Mouse (Mus musculus): ENCODE data around the gene Cyp27a1.

The Cyp27a1 gene

DNA sequence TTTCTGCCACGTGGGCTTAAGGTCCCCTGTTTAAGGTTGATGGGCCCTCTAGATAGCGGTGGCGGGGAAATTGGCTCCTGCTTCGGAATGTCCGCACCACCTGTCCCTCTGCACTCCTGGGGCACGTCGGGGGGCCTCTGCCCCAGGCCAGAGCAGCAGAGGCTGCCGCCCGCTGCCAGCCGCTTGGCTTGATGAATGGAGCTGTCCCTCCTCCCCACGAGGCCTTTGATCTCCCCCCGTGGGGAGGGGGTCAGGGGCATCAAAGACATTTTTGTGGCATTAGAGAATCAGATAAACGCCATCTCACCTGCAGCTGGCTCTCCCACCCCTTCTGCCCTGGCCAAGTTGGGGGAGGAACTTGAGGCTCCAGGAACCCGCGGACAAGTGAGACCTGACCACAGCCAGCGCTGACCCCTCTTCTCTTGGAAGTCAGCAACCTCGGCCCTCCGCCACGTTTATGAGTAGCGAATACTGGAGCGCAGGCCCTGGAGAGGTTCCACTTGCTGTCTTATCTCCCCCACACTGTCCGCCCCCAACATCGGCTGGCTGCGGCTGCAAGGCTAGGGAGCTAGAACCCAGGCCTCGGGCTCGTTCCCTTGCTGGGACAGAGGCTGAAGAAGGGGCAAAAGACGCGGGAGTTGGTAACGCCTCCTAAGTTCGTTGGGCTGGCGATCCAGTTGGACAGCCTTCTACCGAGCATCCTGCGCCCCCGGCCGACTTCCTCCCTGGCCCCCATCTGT lies 57.5 kb downstream of the Cyp27a1 start:
- intact Hi-C loops (cut with DNase I) = loop anchor here (5.0 kb wide), 1 partner anchor 36 kb away; no protein-coding TSS in a partner anchor

- intact Hi-C loops (cut with DNase I) = loop anchor here (5.0 kb wide), 1 partner anchor 36 kb away; no protein-coding TSS in a partner anchor
Measured at GRCm38 (mm10) chr1:74771467-74771844, 58.1 kb downstream of the Cyp27a1 start.

GRCm38 (mm10) chr1:74771845-74771930 lies 58.3 kb downstream of the Cyp27a1 start, which contains the start of gene Wnt6:
Gene Wnt6 (plus strand): TSS chr1:74771892.
- intact Hi-C loops (cut with DNase I) = loop anchor here (5.0 kb wide), 1 partner anchor 36 kb away; no protein-coding TSS in a partner anchor

DNA sequence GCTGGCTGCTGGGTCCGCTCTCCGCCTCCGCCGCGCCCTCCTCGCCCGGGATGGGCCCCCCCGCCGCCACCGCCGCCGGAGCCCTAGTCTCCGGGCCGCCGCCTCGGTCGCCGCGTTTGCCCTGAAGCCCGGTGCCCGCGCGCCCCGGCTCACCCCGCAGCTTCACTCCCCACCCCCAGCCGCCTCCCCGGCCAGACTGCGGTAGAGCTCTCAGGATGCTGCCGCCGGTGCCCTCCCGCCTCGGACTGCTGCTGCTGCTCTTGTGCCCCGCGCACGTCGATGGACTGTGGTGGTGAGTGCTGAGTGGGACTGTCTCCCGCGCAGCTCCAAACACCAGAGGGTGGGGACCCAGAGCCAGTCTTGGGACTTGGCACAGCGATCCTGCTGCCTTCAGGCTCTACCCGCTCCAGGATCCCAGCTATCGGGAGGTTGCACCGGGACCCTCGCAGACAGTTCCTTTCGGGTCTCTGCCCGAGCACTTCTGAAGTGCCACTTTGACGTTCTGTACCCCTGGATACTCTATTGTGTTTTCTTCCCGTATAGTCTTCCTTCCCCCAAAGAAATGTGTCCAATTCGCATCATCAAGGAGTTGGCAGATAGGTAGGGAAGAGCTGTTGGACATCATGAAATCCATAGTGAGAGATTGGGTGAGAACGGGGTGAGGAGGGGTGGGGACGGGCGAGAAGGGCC lies 58.7 kb downstream of the Cyp27a1 start:
- intact Hi-C loops (cut with DNase I) = loop anchor here (5.0 kb wide), 1 partner anchor 35 kb away; no protein-coding TSS in a partner anchor

GRCm38 (mm10) chr1:74773136-74773535 lies 59.8 kb downstream of the Cyp27a1 start:
- intact Hi-C loops (cut with DNase I) = loop anchor here (5.0 kb wide), 1 partner anchor 34 kb away; no protein-coding TSS in a partner anchor

DNA sequence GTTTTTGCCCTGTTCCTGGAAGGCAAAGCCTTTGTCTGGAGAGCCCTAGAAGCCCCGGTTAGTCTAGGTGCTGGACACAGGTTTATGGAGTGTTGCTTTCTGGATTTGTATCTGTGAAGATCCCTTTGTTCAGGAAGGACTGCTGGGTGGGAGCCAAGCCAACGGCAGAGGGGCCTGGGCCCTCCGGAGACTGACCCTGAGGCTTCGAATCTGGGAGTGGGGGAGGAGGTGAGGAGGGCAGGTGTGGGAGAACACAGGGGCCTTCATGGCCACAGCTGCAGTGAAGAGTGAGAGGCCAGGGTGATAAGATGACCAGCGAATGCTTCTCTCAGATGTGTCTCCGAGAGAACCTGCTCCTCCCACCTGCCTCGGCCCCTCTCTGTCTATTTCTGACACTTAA lies 60.7 kb downstream of the Cyp27a1 start:
- intact Hi-C loops (cut with DNase I) = loop anchor here (5.0 kb wide), 1 partner anchor 33 kb away; no protein-coding TSS in a partner anchor

DNA sequence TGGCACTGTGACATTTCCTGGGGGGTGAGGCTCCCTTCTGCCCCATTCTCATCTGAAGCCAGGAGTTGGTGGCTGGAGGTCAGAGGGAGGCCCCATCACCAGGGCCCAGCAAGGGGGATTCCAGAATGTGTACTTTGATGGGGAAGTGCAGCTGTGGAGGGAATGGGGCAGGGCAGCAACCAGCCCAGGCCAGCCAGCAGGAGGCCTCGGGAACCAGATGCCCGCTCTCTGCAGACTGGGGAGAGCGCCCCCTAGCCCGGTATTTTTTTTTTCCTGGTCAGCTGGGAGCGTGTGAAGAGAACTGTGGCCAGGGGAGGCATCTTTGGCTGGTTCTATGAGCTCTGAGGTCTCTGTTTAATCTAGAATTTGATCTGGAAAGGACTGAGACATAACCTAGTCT lies 62.4 kb downstream of the Cyp27a1 start:
- intact Hi-C loops (cut with DNase I) = no loop called here

GRCm38 (mm10) chr1:74778934-74779486 lies 65.6 kb downstream of the Cyp27a1 start:
- intact Hi-C loops (cut with DNase I) = no loop called here

DNA sequence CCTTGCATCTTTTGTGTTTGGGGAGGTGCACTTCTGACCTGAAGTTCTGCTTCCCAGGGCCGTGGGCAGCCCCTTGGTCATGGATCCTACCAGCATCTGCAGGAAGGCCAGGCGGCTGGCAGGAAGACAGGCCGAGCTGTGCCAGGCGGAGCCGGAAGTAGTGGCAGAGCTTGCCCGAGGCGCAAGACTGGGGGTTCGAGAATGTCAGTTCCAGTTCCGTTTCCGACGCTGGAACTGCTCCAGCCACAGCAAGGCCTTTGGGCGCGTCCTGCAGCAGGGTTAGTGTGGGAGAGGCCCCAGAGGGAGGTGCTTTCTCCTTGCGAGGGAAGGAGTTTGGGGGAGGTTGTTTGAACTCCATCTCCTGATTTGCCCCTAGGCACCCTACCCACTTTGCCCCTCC lies 68.7 kb downstream of the Cyp27a1 start:
- intact Hi-C loops (cut with DNase I) = no loop called here

- intact Hi-C loops (cut with DNase I) = no loop called here
Measured at GRCm38 (mm10) chr1:74783554-74783953, 70.2 kb downstream of the Cyp27a1 start.

DNA sequence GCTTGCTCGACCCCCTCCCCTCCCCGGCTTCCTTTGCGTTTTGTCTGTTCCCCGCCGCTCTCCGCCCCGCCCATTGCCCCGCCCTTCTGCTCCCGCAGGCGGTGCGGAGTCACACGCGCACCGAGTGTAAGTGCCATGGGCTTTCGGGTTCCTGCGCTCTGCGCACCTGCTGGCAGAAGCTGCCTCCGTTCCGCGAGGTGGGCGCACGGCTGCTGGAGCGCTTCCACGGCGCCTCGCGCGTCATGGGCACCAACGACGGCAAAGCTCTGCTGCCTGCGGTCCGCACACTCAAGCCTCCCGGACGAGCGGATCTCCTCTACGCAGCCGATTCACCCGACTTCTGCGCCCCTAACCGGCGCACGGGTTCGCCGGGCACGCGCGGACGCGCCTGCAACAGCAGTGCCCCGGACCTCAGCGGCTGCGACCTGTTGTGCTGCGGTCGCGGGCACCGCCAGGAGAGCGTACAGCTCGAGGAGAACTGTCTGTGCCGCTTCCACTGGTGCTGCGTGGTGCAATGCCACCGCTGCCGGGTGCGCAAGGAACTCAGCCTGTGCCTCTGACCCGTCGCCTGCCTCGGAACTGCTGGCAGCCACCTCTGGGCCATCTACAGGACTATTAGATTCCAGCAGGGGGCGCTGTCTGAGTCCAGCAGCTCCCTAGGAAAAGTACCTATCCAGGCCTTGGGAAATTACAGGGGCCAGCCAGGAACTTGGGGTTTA lies 70.8 kb downstream of the Cyp27a1 start:
- intact Hi-C loops (cut with DNase I) = no loop called here

All from adrenal gland (tissue).